Mouse (Mus musculus): Measurements from ENCODE around the gene Slc16a4.
"Not testable (repeated sequence)": the region's sequence is repeated elsewhere in the genome, so short reads cannot be mapped to it uniquely, and the experiment has no call there.

Slc16a4 gene

DNA sequence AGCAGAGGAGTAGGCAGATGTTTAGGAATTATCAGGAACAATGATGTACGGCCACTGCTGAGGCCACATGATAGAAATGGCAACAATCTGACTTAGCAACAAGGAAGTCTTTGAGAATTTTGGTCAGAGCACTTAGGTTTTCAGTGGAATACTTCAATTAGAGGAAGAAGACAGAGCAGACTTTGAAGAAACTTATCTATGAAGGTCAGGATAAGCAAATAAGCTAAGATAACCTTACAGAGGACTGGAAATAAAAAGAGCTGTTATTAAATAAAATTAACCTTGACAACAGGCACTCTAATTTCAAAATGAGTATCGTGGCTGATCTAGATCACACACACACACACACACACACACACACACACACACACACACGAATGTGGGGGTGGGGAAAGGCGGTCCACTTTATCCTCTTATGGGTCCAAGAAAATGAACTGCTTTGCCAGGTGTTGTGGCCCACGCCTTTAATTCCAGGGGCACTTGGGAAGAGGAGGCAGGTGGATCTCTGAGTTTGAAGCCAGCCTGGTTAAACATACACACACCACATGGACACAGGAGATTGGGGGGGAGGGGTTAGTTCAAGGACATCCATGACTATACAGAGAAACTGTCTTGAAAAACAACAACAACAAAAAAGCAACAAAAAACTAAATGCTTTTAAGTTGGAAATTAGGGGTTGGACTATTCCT, 4.8 kb downstream of the Slc16a4 start:
- no peak for DNase-seq (ENCODE audit: low read depth)

DNA sequence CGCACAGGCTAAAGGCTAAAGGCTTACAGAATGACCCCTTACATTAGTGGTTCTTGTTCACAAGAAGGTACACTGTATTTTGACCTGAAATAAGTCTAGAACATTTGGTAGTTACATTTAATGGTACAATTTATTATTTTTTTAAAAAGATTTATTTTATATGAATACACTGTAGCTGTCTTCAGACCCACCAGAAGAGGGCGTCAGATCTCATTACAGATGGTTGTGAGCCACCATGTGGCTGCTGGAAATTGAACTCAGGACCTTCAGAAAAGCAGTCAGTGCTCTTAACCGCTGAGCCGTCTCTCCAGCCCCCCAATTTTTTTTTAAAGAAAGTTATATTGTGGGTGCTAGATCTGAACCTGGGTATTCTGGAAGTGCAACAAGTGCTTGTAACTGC, 5.9 kb downstream of the Slc16a4 start:
- not testable (repeated sequence) for DNase-seq (ENCODE audit: low read depth)

DNA sequence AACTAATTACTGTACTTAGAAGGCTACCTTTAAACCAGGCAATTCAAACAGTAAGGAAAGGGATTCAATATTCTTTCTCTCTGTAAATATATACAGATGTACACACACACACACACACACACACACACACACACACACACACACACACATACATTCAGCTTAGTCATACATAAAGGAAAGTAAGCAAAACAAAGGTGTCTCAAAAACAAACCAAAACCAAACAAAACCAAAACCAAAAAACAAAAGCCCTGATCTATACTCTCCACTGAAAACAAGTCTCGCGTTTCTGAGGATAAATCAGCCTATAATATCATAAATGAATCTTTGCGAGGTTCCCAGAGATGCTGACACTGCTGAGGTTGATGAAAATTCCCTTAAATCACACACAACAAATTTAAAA, 26.3 kb downstream of the Slc16a4 start:
- DNase-seq (ENCODE audit: low read depth) = no peak

GRCm38 (mm10) chr3:107321141-107321540, 30.1 kb downstream of the Slc16a4 start:
- DNase-seq (ENCODE audit: low read depth) = no peak

GRCm38 (mm10) chr3:107321776-107322175, 30.7 kb downstream of the Slc16a4 start:
- no peak for DNase-seq (ENCODE audit: low read depth)

- DNase-seq (ENCODE audit: low read depth) = no peak
These were observed 35.4 kb downstream of the Slc16a4 start for GRCm38 (mm10) chr3:107326442-107326841.

DNA sequence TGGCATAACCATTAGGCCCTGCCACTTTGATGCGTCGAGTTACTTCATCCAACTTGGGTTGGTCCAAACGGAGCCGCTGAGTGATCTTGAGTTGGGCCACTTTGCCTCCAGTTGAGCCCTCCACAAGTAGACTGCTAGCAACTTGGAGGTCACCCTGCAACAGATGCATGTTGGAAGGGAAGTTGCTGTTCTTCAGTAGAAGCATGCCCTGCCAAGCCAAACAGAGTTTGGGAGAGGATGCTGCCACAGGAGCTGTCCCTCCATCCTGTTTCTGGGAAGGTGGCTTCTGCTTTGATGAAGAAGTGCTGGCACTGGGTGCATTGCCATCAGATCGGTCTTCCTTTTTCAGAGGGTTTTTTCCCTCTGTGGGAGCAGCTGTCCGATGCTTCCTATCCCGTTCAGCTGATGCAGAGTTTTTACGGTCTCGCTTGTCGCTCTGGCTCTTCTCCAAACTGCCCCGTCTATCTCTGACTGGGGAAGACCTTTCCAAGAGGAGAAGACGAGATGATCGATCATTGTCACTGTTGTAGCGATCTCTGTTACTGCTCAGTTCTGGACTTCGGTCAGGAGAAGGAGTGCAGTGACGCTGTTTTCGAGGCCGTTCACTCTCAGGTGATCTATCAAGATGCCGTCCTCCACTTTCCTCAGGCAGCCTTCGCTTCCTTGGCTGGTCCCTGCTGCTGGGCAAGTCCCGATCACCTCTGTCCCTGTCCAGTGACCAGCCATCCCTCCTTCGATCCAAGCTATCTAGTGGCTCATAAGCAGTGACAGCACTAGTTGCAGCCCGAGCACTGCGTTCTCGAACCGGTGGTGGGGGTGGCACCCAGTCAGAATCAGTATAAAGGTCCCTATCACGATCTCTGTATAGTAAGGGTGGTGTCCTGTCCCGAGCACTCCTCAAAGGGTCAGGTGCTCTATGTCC, 39.7 kb downstream of the Slc16a4 start:
- no peak for DNase-seq (ENCODE audit: low read depth)

- no peak for DNase-seq (ENCODE audit: low read depth)
These were observed 40.7 kb downstream of the Slc16a4 start for GRCm38 (mm10) chr3:107331746-107332126.

DNA sequence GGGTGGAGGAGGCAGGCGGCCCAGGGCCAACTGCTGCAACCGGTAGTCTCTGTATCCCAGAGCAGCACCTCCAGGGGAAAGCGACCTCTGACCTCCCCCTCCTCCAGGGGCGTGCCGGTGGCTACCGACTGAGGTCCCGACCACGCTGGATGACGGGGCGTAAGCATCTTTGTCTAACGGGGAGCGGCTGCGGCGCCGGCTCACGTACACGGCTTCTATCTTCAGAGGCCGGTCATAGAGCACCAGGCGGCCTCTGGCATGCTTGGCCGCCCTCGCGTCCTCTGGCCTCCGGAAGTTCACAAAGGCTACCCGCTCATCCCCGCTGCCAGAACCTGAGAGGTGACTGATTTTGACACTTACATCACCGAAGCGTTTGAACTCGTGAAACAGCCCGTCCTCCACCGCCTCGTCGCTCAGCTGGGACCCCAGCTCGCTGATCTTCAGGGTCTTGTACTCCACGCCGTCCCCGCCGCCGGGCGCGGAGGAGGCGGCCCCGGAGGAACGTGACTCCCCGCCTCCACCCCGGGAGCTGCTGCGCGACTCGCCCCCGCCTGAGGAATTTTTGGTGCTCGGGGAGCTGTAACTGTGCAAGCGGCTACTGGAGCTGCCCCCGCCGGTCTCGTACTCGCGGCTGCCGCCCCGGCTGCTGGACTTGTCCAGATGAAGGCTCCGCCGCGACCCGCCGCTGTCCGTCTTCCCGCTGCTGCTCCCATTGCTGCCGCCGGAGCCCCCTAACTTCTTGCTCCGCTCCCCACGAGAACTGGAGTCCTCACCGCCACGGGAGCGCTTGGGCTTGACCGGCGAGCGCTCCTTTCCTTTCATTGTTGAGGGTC, 41.3 kb downstream of the Slc16a4 start:
- no peak for DNase-seq (ENCODE audit: low read depth)

DNA sequence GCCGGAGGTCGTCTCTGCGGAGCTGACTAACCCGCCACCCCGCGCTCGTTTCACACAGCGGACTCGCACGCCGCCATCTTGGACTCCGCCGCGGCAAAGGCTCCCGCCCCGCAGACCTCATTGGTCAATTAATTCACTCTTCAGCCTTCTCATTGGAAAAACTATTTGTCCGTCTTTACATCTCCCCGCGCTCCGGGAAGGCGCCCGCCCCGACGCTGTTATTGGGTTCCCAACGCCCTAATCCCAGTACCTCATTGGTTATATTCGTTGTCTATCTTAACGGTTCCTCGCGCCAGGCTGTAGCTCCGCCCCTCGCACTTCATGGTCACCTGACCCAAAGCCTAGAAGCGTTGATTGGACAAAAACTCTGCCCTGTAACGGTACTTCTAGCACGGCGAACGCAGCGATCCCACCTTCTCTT, 41.9 kb downstream of the Slc16a4 start:
- peak; percentile 99 for DNase-seq (ENCODE audit: low read depth)

DNA sequence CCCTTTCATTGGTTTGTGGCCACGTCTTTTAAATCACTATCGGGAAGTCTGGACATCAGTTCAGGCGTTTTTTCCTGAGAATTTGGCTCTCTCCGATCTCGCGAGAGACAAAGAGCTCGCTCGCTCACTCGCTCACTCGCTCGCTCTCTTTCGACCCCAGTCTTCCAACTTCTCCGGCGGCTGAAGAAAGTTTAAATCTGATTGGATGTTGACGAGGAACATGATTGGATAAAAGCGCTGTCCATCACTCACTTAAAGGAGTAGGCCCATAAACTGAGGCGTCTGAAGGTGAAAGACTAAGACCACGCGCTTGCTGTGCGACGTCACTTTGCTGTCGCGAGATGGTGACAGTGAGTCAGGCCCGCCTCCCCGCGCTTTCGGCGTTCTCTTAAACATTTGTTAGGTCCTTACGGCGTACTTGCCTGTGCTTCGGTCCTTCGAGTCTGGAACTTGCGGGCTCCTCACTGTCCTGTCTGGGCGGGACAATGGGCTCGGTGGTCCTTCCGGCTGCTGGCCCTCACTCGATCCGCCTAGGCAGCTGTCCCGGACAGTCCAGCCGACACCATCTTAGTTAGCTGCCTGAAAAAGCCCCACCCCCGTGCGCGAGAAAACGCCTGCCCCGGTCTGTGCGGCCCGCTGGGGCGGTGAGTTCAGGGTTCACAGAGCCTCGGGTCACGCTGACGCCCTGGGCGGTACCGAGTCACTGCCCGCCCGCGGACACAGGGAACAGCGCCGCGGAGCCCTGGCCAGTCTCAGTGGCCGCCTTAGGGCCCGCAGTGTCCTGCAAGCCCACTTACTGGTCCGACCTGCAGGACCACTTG, 42.6 kb downstream of the Slc16a4 start, which contains the start of gene Rbm15:
Rbm15 (minus strand) TSS at position 293 of the 821 bp plus-strand sequence.
- peak; percentile 99 for DNase-seq (ENCODE audit: low read depth)

- no peak for DNase-seq (ENCODE audit: low read depth)
These were observed 43.3 kb downstream of the Slc16a4 start for GRCm38 (mm10) chr3:107334202-107334934.

DNA sequence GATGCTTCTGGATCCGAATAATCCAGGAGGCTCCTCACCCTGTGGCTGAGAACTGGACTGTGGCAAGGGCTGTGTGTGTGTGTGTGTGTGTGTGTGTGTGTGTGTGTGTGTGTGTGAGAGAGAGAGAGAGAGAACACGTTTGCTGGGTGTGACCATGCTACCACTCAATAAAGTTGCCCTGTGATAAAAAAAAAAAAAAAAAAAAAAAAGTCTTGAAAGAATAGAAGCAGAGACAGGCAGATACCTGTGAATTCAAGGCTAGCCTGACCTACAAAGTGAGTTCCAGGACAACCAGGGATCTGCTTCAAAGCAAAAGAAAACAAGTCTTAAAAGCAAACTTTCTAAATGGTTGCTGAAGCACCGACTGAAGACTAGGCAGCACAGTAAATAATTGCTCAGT, 52.9 kb downstream of the Slc16a4 start:
- no peak for DNase-seq (ENCODE audit: low read depth)

GRCm38 (mm10) chr3:107345033-107345725, 54.1 kb downstream of the Slc16a4 start:
- no peak for DNase-seq (ENCODE audit: low read depth)

DNA sequence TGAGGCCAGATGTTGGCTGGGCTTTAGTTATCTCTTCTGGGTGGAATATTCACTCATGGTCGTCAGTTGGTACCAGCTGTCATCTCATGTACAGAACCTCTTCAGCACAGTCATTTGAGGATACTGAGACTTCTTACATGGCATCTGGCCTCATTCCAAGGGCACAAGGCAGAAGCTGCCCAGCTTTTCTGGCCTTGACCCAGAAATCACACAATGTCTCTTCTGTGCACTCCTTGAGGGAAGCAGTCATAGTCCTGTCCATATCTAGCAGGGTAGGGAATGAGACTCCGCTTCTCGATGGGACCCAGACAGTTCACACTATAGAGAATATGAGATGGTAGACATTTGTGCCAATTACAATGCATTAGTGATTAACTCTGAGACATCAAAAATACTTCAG, 58.0 kb downstream of the Slc16a4 start:
- DNase-seq (ENCODE audit: low read depth) = no peak

GRCm38 (mm10) chr3:107351706-107352105, 60.7 kb downstream of the Slc16a4 start:
- DNase-seq (ENCODE audit: low read depth) = no peak

DNA sequence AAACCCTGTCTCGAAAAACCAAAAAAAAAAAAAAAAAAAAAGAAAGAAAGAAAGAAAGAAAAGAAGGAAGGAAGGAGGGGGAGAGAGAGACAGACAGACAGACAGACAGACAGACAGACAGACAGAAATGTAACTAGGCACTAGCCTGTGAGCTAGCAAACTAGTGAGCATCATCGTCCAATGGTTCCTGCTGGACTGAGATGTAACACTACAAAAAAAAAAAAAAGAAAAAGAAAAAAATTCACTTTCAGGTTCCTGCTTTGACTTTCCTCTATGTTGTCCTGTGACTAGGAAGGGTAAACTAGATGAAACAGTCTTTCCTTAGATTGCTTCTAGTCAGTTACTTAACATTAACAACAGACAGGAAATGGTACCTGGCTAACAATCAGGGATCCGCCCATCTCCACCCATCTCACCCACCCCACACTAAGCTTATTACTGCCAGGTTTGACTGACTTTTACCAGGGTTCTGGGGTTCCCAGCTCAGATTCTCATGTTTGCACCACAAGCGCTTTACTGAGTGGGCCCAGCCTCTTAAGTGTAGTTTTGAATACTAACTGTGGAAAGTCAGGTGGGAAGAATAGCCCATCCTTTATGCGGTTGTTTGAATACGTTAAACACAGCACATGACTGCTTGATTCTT, 64.7 kb downstream of the Slc16a4 start:
- no peak for DNase-seq (ENCODE audit: low read depth)

DNA sequence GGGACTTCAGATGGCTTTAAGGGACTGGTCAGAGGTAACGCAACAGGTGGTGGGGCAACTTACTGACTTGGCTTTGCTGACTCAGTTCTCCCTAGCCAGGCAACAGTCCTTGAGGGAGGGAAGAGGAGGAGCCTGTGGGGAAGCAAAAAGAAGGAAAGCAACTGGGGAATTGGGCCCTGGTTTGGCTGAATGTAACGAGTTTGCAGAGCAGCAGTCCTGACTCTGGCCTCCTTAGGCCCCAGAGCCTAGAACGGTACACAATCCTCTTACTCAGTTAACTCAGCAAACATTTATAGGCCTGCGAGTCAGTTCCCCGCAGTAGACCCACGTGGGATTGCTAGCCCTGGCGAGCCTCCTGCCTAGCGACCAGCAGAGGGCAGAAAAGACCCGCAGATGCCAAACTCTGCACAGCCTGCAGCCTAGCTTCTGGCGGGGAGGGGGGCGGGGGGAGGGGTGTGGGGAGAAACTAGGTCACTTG, 66.0 kb downstream of the Slc16a4 start:
- DNase-seq (ENCODE audit: low read depth) = peak; percentile 58

GRCm38 (mm10) chr3:107357700-107358234, 66.7 kb downstream of the Slc16a4 start:
- DNase-seq (ENCODE audit: low read depth) = no peak
